Mouse (Mus musculus) embryonic fibroblast, embryonic 13.5 days (primary cell): ENCODE results near the gene Prkab1. TPM values are rescaled to one million over a fixed set of nuclear protein-coding genes. Genes with fewer than 3 reads are reported as not detected.
A peak's percentile ranks its signal among the peaks of the same experiment; 100 is the strongest.

ENCODE experiments used
- H3K27ac ChIP-seq: 2 replicates; pipeline ENCODE4 v1.5.1; 2012; ENCODE audit warnings: low read length, control low read depth, inconsistent platforms; ENCODE audit not compliant: insufficient read depth
- H3K4me1 ChIP-seq: 2 replicates; pipeline ENCODE4 v1.6.1; 2011; ENCODE audit warnings: low read length; ENCODE audit not compliant: control insufficient read depth, insufficient read depth
- H3K4me3 ChIP-seq: 2 replicates; pipeline ENCODE4 v1.5.1; 2011; ENCODE audit warnings: mild to moderate bottlenecking, control low read depth, low read length; ENCODE audit not compliant: insufficient read depth
- CTCF ChIP-seq: IDR thresholded peaks from 2 replicates; pipeline ENCODE4 v1.5.1; 2011; ENCODE audit warnings: mild to moderate bottlenecking, control low read depth, low read length, moderate library complexity, borderline replicate concordance; ENCODE audit not compliant: insufficient read depth
- POLR2A ChIP-seq: IDR thresholded peaks from 2 replicates; pipeline ENCODE4 v1.6.1; 2011; ENCODE audit warnings: low read depth, mild to moderate bottlenecking, control low read depth, low read length, moderate library complexity
- polyA plus RNA-seq: library from polyadenylated mRNA; stranded (reverse); fragments of >200 nt; gene quantifications from 2 replicates; pipeline ENCODE4 v1.2.4, GENCODE M21; 2011; ENCODE audit warnings: low read depth; ENCODE audit not compliant: missing spikeins, insufficient read length

Gene Prkab1
- polyA plus RNA-seq, 1 experiment: 36.1 TPM

DNA sequence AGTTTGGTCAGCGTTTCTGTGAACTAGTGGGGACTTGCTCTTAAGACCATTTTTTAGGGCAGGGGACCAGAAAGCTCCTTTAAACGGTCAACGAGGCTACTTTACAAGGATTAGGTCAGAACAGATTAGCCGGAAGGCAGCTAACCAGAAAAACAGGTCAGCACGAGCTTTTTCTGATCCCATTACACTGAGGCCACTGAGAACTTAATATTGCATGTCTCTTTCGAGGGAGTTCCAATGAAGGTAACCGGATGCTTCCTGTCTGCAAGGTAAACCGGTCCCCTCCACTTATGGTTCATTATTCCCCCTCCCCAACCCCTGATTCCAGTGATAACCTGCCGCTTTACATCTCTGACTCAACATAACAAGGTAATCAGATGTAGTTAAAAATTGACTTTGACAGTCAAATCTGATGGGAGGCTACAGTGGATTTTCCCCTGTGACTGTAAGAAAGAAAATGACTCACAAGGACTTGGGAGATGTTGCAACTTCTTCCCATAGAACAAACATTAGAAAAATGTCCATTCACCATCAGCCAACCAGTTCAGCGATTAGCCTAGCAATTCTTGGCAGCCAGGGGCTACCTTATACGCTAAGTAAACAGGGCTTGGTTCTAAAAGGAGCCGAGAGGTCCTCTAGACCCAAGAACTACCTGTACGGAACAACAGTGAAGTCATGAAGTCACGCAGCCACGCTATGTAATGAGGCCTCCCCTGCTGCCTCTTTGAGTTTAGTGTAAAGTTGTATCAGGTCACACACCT lies 15.0 kb downstream of the Prkab1 start:
- TF ChIP-seq POLR2A: no peak
- H3K4me3 ChIP-seq: no peak overlapping the region
- H3K4me1 ChIP-seq: peaks cover 6% of the 10 kb centered on the region; the same call in 1 of the 2 replicates
- H3K27ac ChIP-seq: peak overlapping the region; percentile 55; the same call in 1 of the 2 replicates

DNA sequence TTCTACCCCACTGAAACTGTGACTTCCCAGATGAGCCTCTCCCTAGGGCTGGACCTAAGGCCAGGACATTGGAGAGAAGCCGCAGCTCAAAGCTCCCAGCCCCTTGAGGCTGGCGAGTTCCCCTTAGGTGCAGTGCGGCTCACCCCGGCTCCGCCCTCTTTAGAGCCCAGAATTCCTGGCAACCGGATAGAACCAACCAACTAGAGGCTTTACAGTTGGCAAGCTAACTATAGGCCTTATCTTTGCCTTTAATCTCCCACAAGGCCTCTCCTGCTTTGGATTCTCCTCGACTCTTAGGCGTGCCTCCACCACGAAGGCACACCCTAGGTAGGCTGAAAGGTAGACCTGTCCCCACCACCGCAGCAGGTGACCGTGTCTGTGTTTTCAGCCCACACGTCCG lies 16.6 kb downstream of the Prkab1 start:
- H3K27ac ChIP-seq: no peak overlapping the region
- H3K4me1 ChIP-seq: peaks cover 6% of the 10 kb centered on the region; the same call in 1 of the 2 replicates
- TF ChIP-seq CTCF (no peak), POLR2A (no peak)
- H3K4me3 ChIP-seq: no peak overlapping the region

GRCm38 (mm10) chr5:116006324-116007099 lies 17.8 kb downstream of the Prkab1 start:
- no peak overlapping the region for H3K4me3 ChIP-seq
- TF ChIP-seq POLR2A: no peak
- no peak for TF ChIP-seq CTCF
- no peak overlapping the region for H3K27ac ChIP-seq
- peaks cover 6% of the 10 kb centered on the region; the same call in 1 of the 2 replicates for H3K4me1 ChIP-seq

GRCm38 (mm10) chr5:116004271-116004670 lies 20.0 kb downstream of the Prkab1 start:
- no peak overlapping the region for H3K27ac ChIP-seq
- no peak overlapping the region for H3K4me3 ChIP-seq
- TF ChIP-seq CTCF: no peak
- TF ChIP-seq POLR2A: no peak
- H3K4me1 ChIP-seq: peaks cover 2% of the 10 kb centered on the region; the same call in 1 of the 2 replicates

DNA sequence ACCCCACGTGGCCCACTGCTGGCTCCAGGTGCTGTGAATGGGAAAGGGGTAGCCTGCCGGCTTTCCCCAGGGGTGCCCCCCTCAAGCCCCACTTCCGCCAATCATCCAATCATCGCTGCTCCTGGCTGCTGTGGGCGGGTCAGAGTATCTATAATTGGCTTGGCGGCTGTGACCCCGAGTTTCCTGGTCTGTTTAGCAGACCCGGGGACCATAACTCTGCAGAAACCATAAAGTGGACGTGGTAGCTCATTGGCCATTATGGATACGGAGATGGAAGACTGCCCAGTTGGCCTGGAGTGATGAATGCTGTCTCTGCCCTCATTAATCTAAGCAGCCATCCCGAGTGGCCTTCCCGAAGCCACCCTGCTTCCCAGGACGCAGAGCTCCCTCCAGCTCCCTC lies 20.5 kb downstream of the Prkab1 start:
- H3K4me1 ChIP-seq: no peaks in the 10 kb centered on the region
- no peak overlapping the region for H3K4me3 ChIP-seq
- no peak overlapping the region for H3K27ac ChIP-seq
- no peak for TF ChIP-seq POLR2A
- no peak for TF ChIP-seq CTCF

DNA sequence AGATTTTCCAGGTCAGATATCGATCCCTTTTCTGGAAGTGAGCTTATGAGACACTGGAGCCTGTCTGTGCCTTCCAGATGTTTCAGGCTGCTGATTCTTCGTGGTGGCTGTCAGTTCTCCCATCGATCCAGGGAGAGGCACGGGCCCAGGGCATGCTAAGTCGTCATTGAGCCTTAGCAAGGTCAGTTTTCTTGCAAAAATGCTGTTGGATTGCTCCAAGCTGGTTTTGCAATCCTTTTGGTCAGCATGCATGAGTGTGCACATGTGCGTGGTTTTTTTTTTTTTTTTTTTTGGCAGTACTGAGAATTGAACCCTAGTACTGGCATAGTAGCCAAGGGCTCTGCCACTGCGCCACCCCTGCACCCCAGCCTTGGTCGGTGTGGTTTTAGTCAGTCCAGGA lies 21.2 kb downstream of the Prkab1 start:
- TF ChIP-seq CTCF (no peak), POLR2A (no peak)
- H3K4me1 ChIP-seq: no peaks in the 10 kb centered on the region
- H3K4me3 ChIP-seq: no peak overlapping the region
- no peak overlapping the region for H3K27ac ChIP-seq

DNA sequence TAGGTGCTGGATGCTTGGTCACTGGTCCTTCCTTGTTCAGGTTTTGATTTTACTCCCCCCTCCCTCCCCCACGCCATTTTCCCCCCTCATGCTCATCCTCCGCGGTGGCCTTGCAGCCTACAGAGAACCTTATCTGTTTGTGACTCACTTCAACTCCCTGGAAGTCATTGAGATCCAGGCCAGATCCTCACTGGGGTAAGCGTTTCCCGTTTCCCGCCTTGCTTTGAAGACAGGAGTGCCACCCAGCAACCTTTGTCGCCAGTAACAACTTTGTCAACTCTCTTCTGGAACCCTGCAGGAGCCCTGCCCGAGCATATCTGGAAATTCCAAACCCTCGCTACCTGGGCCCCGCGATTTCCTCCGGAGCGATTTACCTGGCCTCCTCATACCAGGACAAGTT lies 26.9 kb downstream of the Prkab1 start:
- TF ChIP-seq CTCF: no peak
- no peak for TF ChIP-seq POLR2A
- Histone ChIP-seq H3K4me1 (no peaks in the 10 kb centered on the region), H3K4me3 (no peak overlapping the region), H3K27ac (no peak overlapping the region)

DNA sequence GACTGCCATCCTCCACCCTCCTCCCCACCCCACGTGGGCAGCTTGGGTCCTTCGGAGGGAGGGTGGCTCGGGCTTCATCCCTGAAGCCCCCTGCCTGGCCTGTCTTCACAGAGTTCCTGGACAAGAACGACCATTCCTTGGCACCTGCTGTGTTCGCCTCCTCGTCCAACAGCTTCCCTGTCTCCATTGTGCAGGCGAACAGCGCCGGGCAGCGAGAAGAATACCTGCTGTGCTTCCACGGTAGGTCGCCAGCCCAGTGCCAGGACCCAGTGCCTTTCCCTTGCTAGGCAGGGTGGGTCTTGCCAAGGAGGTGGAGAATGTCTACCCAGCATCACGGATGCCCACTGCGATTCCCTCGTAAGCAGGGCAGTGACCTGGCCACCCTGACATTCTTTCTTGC lies 30.2 kb downstream of the Prkab1 start:
- Histone ChIP-seq H3K4me1 (no peaks in the 10 kb centered on the region), H3K4me3 (no peak overlapping the region), H3K27ac (no peak overlapping the region)
- TF ChIP-seq POLR2A (no peak), CTCF (no peak)

GRCm38 (mm10) chr5:115991717-115992116 lies 32.6 kb downstream of the Prkab1 start:
- H3K4me3 ChIP-seq: no peak overlapping the region
- no peaks in the 10 kb centered on the region for H3K4me1 ChIP-seq
- TF ChIP-seq POLR2A (no peak), CTCF (no peak)
- H3K27ac ChIP-seq: no peak overlapping the region

DNA sequence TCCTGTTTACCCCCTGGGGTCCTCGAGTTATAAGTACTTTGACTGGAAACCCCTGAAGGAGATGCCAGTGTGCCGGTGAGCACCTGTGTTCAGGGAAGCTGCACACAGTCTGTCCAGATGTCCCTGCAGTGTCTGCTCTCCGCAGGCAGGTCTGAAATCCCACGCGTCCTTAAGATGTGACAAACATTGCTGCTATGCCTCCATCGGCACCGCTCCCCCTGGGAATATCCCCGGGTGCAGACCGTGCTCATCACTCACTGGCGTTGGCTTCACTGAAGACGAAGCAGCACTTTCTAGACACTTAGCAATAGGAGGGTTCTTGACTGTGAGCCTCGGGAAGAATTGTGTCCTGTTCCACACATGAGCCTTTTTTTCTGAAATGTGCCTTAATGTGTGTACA lies 37.0 kb downstream of the Prkab1 start:
- no peak overlapping the region for H3K27ac ChIP-seq
- no peak overlapping the region for H3K4me3 ChIP-seq
- TF ChIP-seq CTCF (no peak), POLR2A (no peak)
- H3K4me1 ChIP-seq: no peaks in the 10 kb centered on the region

DNA sequence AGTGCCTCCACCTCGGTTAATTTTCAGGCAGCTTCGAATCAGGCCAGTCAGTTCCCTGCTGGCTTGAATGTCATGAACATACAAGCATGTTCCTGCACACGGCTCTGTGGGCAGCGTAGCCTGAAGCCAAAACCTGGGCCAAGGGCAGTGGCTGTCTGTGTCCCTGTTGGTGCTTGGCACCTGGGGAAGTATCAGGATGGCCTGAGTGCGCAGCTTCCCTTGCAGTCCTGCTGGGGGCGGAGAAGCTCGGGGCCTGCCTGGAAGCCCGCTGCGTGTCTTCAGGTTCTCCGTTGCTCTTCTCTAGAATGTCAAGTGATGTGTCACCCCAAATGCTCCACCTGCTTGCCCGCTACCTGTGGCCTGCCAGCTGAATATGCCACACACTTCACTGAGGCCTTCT lies 39.2 kb downstream of the Prkab1 start:
- TF ChIP-seq CTCF (no peak), POLR2A (no peak)
- Histone ChIP-seq H3K27ac (no peak overlapping the region), H3K4me3 (no peak overlapping the region), H3K4me1 (no peaks in the 10 kb centered on the region)
